Mouse (Mus musculus): Measurements from ENCODE around the gene Tlcd1. TPM values are rescaled to one million over a fixed set of nuclear protein-coding genes. Genes with fewer than 3 reads are reported as not detected.
"Not testable (repeated sequence)": the region's sequence is repeated elsewhere in the genome, so short reads cannot be mapped to it uniquely, and the experiment has no call there.

Tlcd1 gene
- polyA plus RNA-seq, 1 experiment from 2014 or later = 29.8 TPM

DNA sequence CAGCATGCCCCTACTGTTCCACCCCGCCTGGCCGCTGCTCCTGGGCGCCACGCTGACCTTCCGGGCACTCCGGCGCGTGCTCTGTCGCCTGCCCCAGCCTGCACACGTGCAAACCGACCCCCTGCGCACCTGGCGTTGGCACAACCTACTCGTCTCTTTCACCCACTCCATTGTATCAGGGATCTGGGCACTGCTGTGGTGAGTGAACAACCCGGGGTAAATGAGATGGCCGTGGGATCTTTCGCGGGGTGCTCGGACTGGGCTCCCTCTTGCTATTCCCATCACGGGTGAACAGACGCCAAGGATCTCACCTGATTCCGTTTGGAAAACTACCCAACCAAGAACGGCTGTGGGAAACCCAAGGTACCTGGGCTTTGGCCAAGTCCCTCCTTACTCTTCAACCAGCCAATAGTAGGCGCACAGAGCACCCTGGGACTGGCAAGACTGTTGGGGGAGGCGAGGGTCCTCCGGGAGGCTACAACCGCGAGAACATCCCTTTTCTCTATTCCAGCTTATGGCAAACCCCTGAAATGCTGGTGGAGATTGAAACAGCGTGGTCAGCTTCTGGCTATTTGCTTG is 2.4 kb downstream of the Tlcd1 start:
- no peaks in the 10 kb centered on the region for H3K9me3 ChIP-seq
- ATAC-seq (ENCODE audit: insufficient read depth, low FRiP score, low read depth) = peak; percentile 11; the same call in 1 of the 2 replicates
- peak overlapping the region; percentile 67 for H3K9ac ChIP-seq
- H3K4me1 ChIP-seq = peaks cover 56% of the 10 kb centered on the region
- peak overlapping the region; percentile 99 for H3K27ac ChIP-seq
- WGBS = under 1% methylated on average over 29 of the region's 29 CpGs
- no peaks in the 10 kb centered on the region for H3K27me3 ChIP-seq (replicated peaks)
- H3K36me3 ChIP-seq = peaks cover 24% of the 10 kb centered on the region
- peak overlapping the region; percentile 90 for H3K4me2 ChIP-seq
- peak overlapping the region; percentile 76 for H3K4me3 ChIP-seq (replicated peaks)

GRCm38 (mm10) chr11:78179438-78179999 is 3.0 kb downstream of the Tlcd1 start:
- Histone ChIP-seq H3K36me3 (peaks cover 24% of the 10 kb centered on the region), H3K27ac (peak overlapping the region; percentile 99), H3K9me3 (no peaks in the 10 kb centered on the region), H3K4me1 (peaks cover 53% of the 10 kb centered on the region), H3K27me3 (replicated peaks) (no peaks in the 10 kb centered on the region), H3K4me2 (peak overlapping the region; percentile 90), H3K4me3 (replicated peaks) (peak overlapping the region; percentile 76), H3K9ac (peak overlapping the region; percentile 67; the same call in 1 of the 2 replicates)
- WGBS = 19% methylated on average over 8 of the region's 8 CpGs
- no peak for ATAC-seq (ENCODE audit: insufficient read depth, low FRiP score, low read depth)

DNA sequence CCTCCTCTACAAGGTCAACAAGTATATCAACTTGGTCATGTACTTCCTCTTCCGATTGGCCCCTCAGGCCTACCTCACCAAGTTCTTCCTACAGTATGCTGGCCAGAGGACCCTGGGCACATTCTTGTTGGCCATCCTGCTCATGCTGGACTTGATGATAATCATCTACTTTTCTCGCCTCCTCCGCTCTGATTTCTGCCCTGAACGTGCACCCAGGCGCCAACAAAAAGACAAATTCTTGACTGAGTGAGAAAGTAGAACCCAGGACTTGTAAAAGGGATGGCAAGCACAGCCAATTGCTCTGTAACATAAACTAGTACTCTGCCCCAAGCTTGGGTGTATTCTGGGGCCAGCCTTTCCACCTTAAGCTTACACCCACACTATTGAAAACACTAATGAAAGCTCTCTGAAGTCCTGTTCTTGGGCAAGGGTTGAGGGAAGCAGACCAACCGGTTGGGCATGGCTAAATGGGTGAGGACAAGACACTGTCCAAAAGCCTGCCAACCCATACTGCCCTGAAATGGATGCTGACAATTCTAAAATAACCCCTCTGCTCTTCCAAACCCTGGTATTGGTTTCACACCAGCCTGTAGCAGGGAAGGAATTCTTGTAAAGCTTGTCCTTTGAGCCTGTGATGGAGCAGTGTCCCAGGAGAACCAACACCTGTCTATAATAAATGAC is 3.7 kb downstream of the Tlcd1 start:
- H3K9me3 ChIP-seq = no peaks in the 10 kb centered on the region
- peaks cover 24% of the 10 kb centered on the region for H3K36me3 ChIP-seq
- 0 out of 2 replicates have a peak overlapping the region, but pooled peaks have one; percentile 76 for H3K4me3 ChIP-seq (replicated peaks)
- H3K9ac ChIP-seq = 0 out of 2 replicates have a peak overlapping the region, but pooled peaks have one; percentile 4
- peak overlapping the region; percentile 90 for H3K4me2 ChIP-seq
- no peak for ATAC-seq (ENCODE audit: insufficient read depth, low FRiP score, low read depth)
- peak overlapping the region; percentile 99; the same call in 1 of the 2 replicates for H3K27ac ChIP-seq
- peaks cover 47% of the 10 kb centered on the region for H3K4me1 ChIP-seq
- WGBS = 66% methylated on average over 6 of the region's 6 CpGs
- no peaks in the 10 kb centered on the region for H3K27me3 ChIP-seq (replicated peaks)

DNA sequence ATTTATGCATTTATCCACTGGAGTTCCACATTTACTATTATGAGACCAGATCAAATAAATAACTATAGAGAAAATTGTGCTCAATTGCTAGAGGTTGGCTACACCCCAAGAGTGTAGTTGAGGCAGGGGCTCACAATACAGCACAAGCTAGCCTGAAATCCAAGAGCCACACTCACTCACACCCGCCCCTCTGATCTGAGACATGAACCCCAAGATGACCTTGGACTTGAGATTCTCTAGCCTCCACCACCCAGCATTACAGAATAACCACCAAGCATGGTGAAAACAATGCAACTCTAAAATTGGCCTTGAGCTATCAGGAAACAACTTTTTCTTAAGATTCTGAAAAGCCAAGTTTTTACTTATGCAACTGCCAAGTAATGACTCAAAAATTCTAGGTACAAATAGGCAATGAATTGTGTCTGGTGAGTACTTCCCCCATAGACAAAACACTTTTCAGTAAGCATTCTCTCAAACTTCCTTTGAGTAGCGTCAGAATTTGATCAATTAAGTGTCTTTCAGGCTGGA is 5.4 kb downstream of the Tlcd1 start:
- Histone ChIP-seq H3K4me2 (peak overlapping the region; percentile 62), H3K4me3 (replicated peaks) (peak overlapping the region; percentile 98), H3K4me1 (peaks cover 38% of the 10 kb centered on the region), H3K27me3 (replicated peaks) (no peaks in the 10 kb centered on the region), H3K9ac (peak overlapping the region; percentile 100; the same call in 1 of the 2 replicates), H3K36me3 (peaks cover 24% of the 10 kb centered on the region), H3K9me3 (no peaks in the 10 kb centered on the region), H3K27ac (0 out of 2 replicates have a peak overlapping the region, but pooled peaks have one; percentile 1)
- no peak for ATAC-seq (ENCODE audit: insufficient read depth, low FRiP score, low read depth)
- 23% methylated on average over 2 of the region's 2 CpGs for WGBS

- 4% methylated on average over 7 of the region's 7 CpGs for WGBS
- Histone ChIP-seq H3K27me3 (replicated peaks) (no peaks in the 10 kb centered on the region), H3K4me1 (peaks cover 33% of the 10 kb centered on the region), H3K27ac (peak overlapping the region; percentile 94), H3K9ac (peak overlapping the region; percentile 100), H3K4me2 (peak overlapping the region; percentile 62), H3K9me3 (no peaks in the 10 kb centered on the region), H3K36me3 (peaks cover 24% of the 10 kb centered on the region), H3K4me3 (replicated peaks) (peak overlapping the region; percentile 98)
- no peak for ATAC-seq (ENCODE audit: insufficient read depth, low FRiP score, low read depth)
These were observed 5.9 kb downstream of the Tlcd1 start for GRCm38 (mm10) chr11:78182450-78182849.

DNA sequence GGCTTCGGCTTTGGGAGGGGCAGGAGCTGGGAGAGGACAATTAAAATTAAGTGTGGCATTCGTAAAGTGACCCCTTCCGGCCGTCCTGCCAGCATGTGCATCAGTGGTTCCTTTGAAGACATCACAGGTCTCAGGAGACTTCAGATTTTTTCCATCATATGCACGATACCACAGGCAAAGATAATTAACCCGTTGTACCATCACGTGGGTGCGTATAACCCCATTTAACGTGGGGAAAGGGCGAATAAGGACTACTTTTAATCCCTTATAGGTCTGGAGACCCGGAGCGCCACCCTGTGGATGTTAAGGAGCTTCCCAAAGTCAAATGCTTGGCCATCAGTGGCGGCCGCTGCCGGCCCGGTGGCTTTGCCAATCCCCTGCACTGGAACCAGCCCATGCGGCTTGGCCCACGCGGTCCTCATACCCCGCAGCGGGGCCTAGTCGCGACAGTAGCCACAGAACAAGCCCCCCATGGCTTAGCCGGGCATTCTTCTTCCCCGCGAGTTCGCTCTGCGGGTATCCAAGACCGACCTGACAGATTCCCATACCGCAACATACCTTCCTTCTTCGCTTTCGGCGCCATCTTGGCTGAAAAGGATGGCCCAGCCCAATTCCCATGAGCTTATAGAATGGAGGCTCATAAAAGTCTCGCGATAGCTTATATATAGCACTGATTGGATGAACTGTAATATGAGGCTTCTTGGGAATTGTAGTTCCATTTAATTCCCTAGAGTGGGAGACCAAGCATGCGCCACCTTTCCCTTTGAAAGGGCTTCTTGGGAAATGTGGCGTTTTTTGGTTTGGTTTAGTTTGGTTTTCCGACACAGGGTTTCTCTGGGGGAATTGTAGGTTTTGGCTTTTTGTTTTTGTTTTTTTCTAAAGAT is 6.7 kb downstream of the Tlcd1 start, which contains the start of gene Rpl23a:
Gene Rpl23a, minus strand, starts transcription at position 624 of the 884 bp plus-strand sequence.
- H3K9me3 ChIP-seq = no peaks in the 10 kb centered on the region
- no peaks in the 10 kb centered on the region for H3K27me3 ChIP-seq (replicated peaks)
- under 1% methylated on average over 38 of the region's 38 CpGs for WGBS
- H3K4me2 ChIP-seq = peak within 1 kb of the TSS; percentile 62
- peak; percentile 86 for ATAC-seq (ENCODE audit: insufficient read depth, low FRiP score, low read depth)
- peak within 1 kb of the TSS; percentile 100 for H3K9ac ChIP-seq
- peak within 1 kb of the TSS; percentile 94 for H3K27ac ChIP-seq
- H3K4me3 ChIP-seq (replicated peaks) = peak within 1 kb of the TSS; percentile 98
- H3K36me3 ChIP-seq = peaks cover 24% of the 10 kb centered on the region
- peaks cover 30% of the 10 kb centered on the region for H3K4me1 ChIP-seq

- H3K36me3 ChIP-seq = peaks cover 24% of the 10 kb centered on the region
- no peak for ATAC-seq (ENCODE audit: insufficient read depth, low FRiP score, low read depth)
- no peaks in the 10 kb centered on the region for H3K27me3 ChIP-seq (replicated peaks)
- H3K4me1 ChIP-seq = peaks cover 30% of the 10 kb centered on the region
- H3K9ac ChIP-seq = no peak overlapping the region
- H3K9me3 ChIP-seq = no peaks in the 10 kb centered on the region
- H3K4me3 ChIP-seq (replicated peaks) = peak overlapping the region; percentile 98; the same call in 1 of the 2 replicates
- H3K27ac ChIP-seq = no peak overlapping the region
- peak overlapping the region; percentile 40 for H3K4me2 ChIP-seq
- 41% methylated on average over 10 of the region's 10 CpGs for WGBS
These were observed 7.5 kb downstream of the Tlcd1 start for GRCm38 (mm10) chr11:78183884-78184514.

DNA sequence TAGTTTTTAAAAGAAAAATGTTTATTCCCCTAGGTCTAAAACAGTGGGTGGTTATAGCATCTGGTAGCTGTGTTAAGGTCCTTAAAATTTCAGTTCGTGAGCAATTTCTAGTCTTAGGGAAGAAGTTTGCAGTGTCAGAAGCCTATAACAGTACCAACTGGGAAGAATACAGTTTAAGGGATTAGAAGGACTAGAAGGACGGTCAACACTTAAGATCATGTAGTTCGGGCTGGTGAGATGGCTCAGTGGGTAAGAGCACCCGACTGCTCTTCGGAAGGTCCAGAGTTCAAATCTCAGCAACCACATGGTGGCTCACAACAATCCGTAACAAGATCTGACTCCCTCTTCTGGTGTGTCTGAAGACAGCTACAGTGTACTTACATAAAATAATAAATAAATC is 8.2 kb downstream of the Tlcd1 start:
- not testable (repeated sequence) for H3K9ac ChIP-seq; H3K27me3 ChIP-seq (replicated peaks); H3K4me2 ChIP-seq; H3K27ac ChIP-seq; H3K4me3 ChIP-seq (replicated peaks); ATAC-seq (ENCODE audit: insufficient read depth, low FRiP score, low read depth); H3K9me3 ChIP-seq
- peaks cover 24% of the 10 kb centered on the region for H3K36me3 ChIP-seq
- 88% methylated on average over 6 of the region's 6 CpGs for WGBS
- H3K4me1 ChIP-seq = peaks cover 28% of the 10 kb centered on the region

- peak within 1 kb of the TSS; percentile 75 for H3K4me3 ChIP-seq (replicated peaks)
- H3K4me2 ChIP-seq = peak within 1 kb of the TSS; percentile 75
- peak within 1 kb of the TSS; percentile 98 for H3K27ac ChIP-seq
- peaks cover 18% of the 10 kb centered on the region; the same call in 1 of the 2 replicates for H3K36me3 ChIP-seq
- peak; percentile 79 for ATAC-seq (ENCODE audit: insufficient read depth, low FRiP score, low read depth)
- peaks cover 12% of the 10 kb centered on the region for H3K4me1 ChIP-seq
- H3K9ac ChIP-seq = peak within 1 kb of the TSS; percentile 63
- H3K27me3 ChIP-seq (replicated peaks) = no peaks in the 10 kb centered on the region
- no peaks in the 10 kb centered on the region for H3K9me3 ChIP-seq
- WGBS = under 1% methylated on average over 78 of the region's 80 CpGs
These were observed 12.1 kb downstream of the Tlcd1 start, which contains the start of gene Rab34 for GRCm38 (mm10) chr11:78188331-78189233. TSS of gene Rab34 (plus strand) at chr11:78188430.
